25 mouse cellular contexts compared by ENCODE assay signal in genomic region chr14:120404364-120404763, GRCm38 (mm10).
A peak's percentile ranks its signal among the peaks of the same experiment; 100 is the strongest.
DNase-seq lines count a peak whose midpoint lies in the region; ATAC-seq and TF ChIP-seq lines count a peak whose summit lies in the region.
"Had no signal": no experiment of that assay in that cellular context is flagged by ENCODE, and none has a peak within 500 bp of the region (broad histone marks: within the 10 kb centered on the region; RNA-seq: fewer than 3 reads in every experiment).

No protein-coding gene starts in this region.

- no peak overlapping the region for H3K4me3 ChIP-seq in forebrain, embryonic 13.5 days
- H3K4me3 ChIP-seq in forebrain, embryonic 10.5 days, result no peak overlapping the region
- no peak overlapping the region for H3K4me3 ChIP-seq in kidney, adult 2 months (ENCODE audit: insufficient read depth, low read depth, low read length)
- no peak overlapping the region for H3K4me3 ChIP-seq in kidney, embryonic 15.5 days (replicated peaks)
- H3K4me3 ChIP-seq in liver, adult 2 months (ENCODE audit: insufficient read depth, low read depth, low read length), result no peak overlapping the region
- H3K4me3 ChIP-seq: embryonic facial prominence, embryonic 10.5 days; forebrain, embryonic 12.5 days; limb, embryonic 10.5 days; liver, embryonic 13.5 days; lung, embryonic 15.5 days; midbrain, embryonic 15.5 days; neural tube, embryonic 15.5 days had no signal

- no peak overlapping the region for H3K4me2 ChIP-seq in forebrain, embryonic 13.5 days
- H3K4me2 ChIP-seq in kidney, embryonic 15.5 days, result no peak overlapping the region
- H3K4me2 ChIP-seq: forebrain, embryonic 12.5 days; heart, embryonic 11.5 days; hindbrain, embryonic 14.5 days; liver, embryonic 13.5 days; lung, embryonic 15.5 days; midbrain, embryonic 15.5 days; neural tube, embryonic 15.5 days had no signal

- 0 out of 2 replicates have a peak, but pooled peaks have one; percentile 20 for TF ChIP-seq CTCF in kidney, adult 2 months (conservative IDR thresholded peaks at IDR 0.05; ENCODE audit: insufficient read depth, insufficient read length, low read depth, low read length)
- no peak for TF ChIP-seq CTCF in liver, adult 2 months (IDR thresholded peaks at IDR 0.05; ENCODE audit: low read depth, low read length)

- H3K9me3 ChIP-seq in forebrain, embryonic 13.5 days (replicated peaks), result no peaks in the 10 kb centered on the region
- no peaks in the 10 kb centered on the region for H3K9me3 ChIP-seq in forebrain, embryonic 10.5 days
- no peaks in the 10 kb centered on the region for H3K9me3 ChIP-seq in kidney, embryonic 15.5 days (replicated peaks)
- H3K9me3 ChIP-seq: embryonic facial prominence, embryonic 10.5 days; forebrain, embryonic 12.5 days; G1E; limb, embryonic 10.5 days; liver, embryonic 13.5 days; lung, embryonic 15.5 days; midbrain, embryonic 15.5 days; neural tube, embryonic 15.5 days had no signal

- H3K4me1 ChIP-seq in forebrain, embryonic 13.5 days, result no peaks in the 10 kb centered on the region
- no peaks in the 10 kb centered on the region for H3K4me1 ChIP-seq in forebrain, embryonic 10.5 days
- no peaks in the 10 kb centered on the region; the same call in 1 of the 2 replicates for H3K4me1 ChIP-seq in kidney, adult 2 months (ENCODE audit: control insufficient read depth, insufficient read depth, low read length)
- H3K4me1 ChIP-seq in kidney, embryonic 15.5 days, result no peaks in the 10 kb centered on the region
- peaks cover 19% of the 10 kb centered on the region for H3K4me1 ChIP-seq in liver, adult 2 months (ENCODE audit: control insufficient read depth, insufficient read depth, low read length)
- H3K4me1 ChIP-seq: embryonic facial prominence, embryonic 10.5 days; forebrain, embryonic 12.5 days; midbrain, embryonic 15.5 days had no signal

- H3K36me3 ChIP-seq in forebrain, embryonic 13.5 days (ENCODE audit: poor library complexity, severe bottlenecking), result 0 out of 2 replicates have a peak, but pooled peaks cover 5% of the 10 kb centered on the region
- peaks cover 29% of the 10 kb centered on the region for H3K36me3 ChIP-seq in forebrain, embryonic 10.5 days (replicated peaks)
- no peaks in the 10 kb centered on the region; the same call in none of the 2 replicates for H3K36me3 ChIP-seq in kidney, adult 2 months (ENCODE audit: control insufficient read depth, insufficient read depth, low read length)
- peaks cover 69% of the 10 kb centered on the region for H3K36me3 ChIP-seq in kidney, embryonic 15.5 days
- H3K36me3 ChIP-seq in liver, adult 2 months (ENCODE audit: control insufficient read depth, insufficient read depth, low read length), result peaks cover 23% of the 10 kb centered on the region
- H3K36me3 ChIP-seq: midbrain, embryonic 15.5 days; neural tube, embryonic 15.5 days had no signal

- peak; percentile 30; the same call in 1 of the 2 replicates for ATAC-seq in forebrain, embryonic 13.5 days
- ATAC-seq in kidney, embryonic 15.5 days (replicated peaks; ENCODE audit: low FRiP score), result no peak
- ATAC-seq in megakaryocyte progenitor cell, adult 5-6 weeks (replicated peaks; ENCODE audit: poor library complexity), result 0 out of 2 replicates have a peak, but pooled peaks have one; percentile 6
- ATAC-seq in granulocyte monocyte progenitor cell, adult 5-6 weeks (replicated peaks; ENCODE audit: poor library complexity, severe bottlenecking), result no peak
- ATAC-seq: intestine, embryonic 16.5 days; midbrain, embryonic 15.5 days had no signal

- no peak overlapping the region for H3K9ac ChIP-seq in forebrain, embryonic 13.5 days
- no peak overlapping the region for H3K9ac ChIP-seq in kidney, embryonic 15.5 days
- H3K9ac ChIP-seq in liver, adult 2 months (ENCODE audit: low read depth, low read length), result no peak overlapping the region
- H3K9ac ChIP-seq: forebrain, embryonic 12.5 days; hindbrain, embryonic 14.5 days; liver, embryonic 13.5 days; lung, embryonic 15.5 days; midbrain, embryonic 15.5 days; neural tube, embryonic 15.5 days had no signal

- DNase-seq in forebrain, embryonic 10.5 days (ENCODE audit: extremely low spot score, low spot score), result no peak
- DNase-seq in kidney, adult 2 months, result no peak
- DNase-seq in liver, adult 2 months (ENCODE audit: extremely low read depth, low read depth, low spot score), result peak; percentile 24
- DNase-seq in liver, result no peak
- DNase-seq: adrenal gland, postnatal 25 days; cerebellum, adult 18-20 months; gastrocnemius, postnatal 36 days; heart, postnatal 14 days; kidney, postnatal 10 days; liver, embryonic 13.5 days; thymus, postnatal 36 days had no signal

- H3K27me3 ChIP-seq in forebrain, embryonic 13.5 days, result no peaks in the 10 kb centered on the region
- no peaks in the 10 kb centered on the region for H3K27me3 ChIP-seq in forebrain, embryonic 10.5 days (ENCODE audit: poor library complexity, severe bottlenecking)
- no peaks in the 10 kb centered on the region for H3K27me3 ChIP-seq in kidney, adult 2 months (replicated peaks; ENCODE audit: control insufficient read depth, insufficient read depth, low read length)
- H3K27me3 ChIP-seq in kidney, embryonic 15.5 days, result no peaks in the 10 kb centered on the region
- no peaks in the 10 kb centered on the region for H3K27me3 ChIP-seq in liver, adult 2 months (ENCODE audit: control insufficient read depth, insufficient read depth, low read length)
- H3K27me3 ChIP-seq: forebrain, embryonic 12.5 days; liver, embryonic 13.5 days; lung, embryonic 15.5 days; midbrain, embryonic 15.5 days; neural tube, embryonic 15.5 days had no signal

- WGBS in forebrain, embryonic 13.5 days, result 94% methylated on average over 7 of the region's 7 CpGs
- 93% methylated on average over 7 of the region's 7 CpGs for WGBS in forebrain, embryonic 10.5 days
- WGBS in kidney, adult 2 months, result 95% methylated on average over 7 of the region's 7 CpGs
- 96% methylated on average over 7 of the region's 7 CpGs for WGBS in kidney, embryonic 15.5 days
- WGBS in liver, adult 2 months, result 96% methylated on average over 7 of the region's 7 CpGs

- no peak overlapping the region for H3K27ac ChIP-seq in forebrain, embryonic 13.5 days
- H3K27ac ChIP-seq in forebrain, embryonic 10.5 days, result no peak overlapping the region
- H3K27ac ChIP-seq in kidney, adult 2 months (ENCODE audit: insufficient read depth, low read depth, low read length), result no peak overlapping the region
- H3K27ac ChIP-seq in kidney, embryonic 15.5 days, result no peak overlapping the region
- H3K27ac ChIP-seq in liver, adult 2 months (replicated peaks; ENCODE audit: insufficient read depth, low read depth, low read length), result no peak overlapping the region
- H3K27ac ChIP-seq: embryonic facial prominence, embryonic 10.5 days; forebrain, embryonic 12.5 days; hindbrain, embryonic 14.5 days; limb, embryonic 10.5 days; liver, embryonic 13.5 days; midbrain, embryonic 15.5 days; neural tube, embryonic 15.5 days had no signal

- H3K79me2 ChIP-seq in liver, adult 2 months (ENCODE audit: control insufficient read depth, insufficient read depth, low read length), result no peaks in the 10 kb centered on the region

- no peak for TF ChIP-seq POLR2A in kidney, adult 2 months (IDR thresholded peaks at IDR 0.05; ENCODE audit: low read depth, low read length)
- TF ChIP-seq POLR2A in liver, adult 2 months (IDR thresholded peaks at IDR 0.05; ENCODE audit: extremely low read depth, insufficient read depth, low read length), result no peak

Comparison
In these comparisons a context has a peak if more than half of its experiments do, and no peak if none do; other contexts are left out.
1. ATAC-seq: peak in forebrain, embryonic 13.5 days (single experiment) and megakaryocyte progenitor cell, adult 5-6 weeks (single experiment); none in kidney, embryonic 15.5 days (single experiment) and granulocyte monocyte progenitor cell, adult 5-6 weeks (single experiment).